Mouse (Mus musculus) heart, postnatal 0 days (tissue): ENCODE results near the gene Gse1.

Experiments
- CTCF ChIP-seq: IDR thresholded peaks from 2 replicates; pipeline ENCODE4 v1.5.1; 2016; ENCODE audit warnings: antibody characterized with exemption, control low read depth, low read depth
- EP300 ChIP-seq: IDR thresholded peaks from 2 replicates; pipeline ENCODE4 v1.6.1; 2016; ENCODE audit warnings: antibody characterized with exemption, low read depth

DNA sequence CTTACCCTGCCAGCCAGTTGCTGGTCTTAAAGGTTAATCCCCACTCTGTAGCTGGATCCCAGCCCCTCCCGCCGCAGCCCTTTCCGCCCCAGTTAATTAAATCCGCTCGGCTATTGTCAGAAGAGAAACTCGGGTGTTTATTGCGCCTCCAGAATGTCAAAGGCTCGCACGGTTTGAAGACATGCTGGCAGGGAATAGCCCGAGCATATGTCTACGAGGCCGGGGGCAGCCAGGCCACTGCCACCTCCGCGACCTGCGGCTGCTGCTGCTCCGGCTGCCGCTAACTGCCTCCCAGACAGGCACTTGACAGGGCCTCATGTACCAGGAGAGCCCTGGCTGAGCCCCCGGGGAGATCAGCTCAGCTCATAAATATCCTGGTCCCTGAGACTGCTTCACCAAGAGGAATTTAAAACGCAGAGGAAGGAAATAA, 276.8 kb downstream of the Gse1 start:
- TF ChIP-seq CTCF (no peak), EP300 (no peak)
